ENCODE assay signal across 8 mouse cellular contexts in genomic region chr19:6909021-6909420, GRCm38 (mm10). TPM values are rescaled to one million over a fixed set of nuclear protein-coding genes. Genes with fewer than 3 reads are reported as not detected.
DNase-seq lines count a peak whose midpoint lies in the region; ATAC-seq and TF ChIP-seq lines count a peak whose summit lies in the region.

No protein-coding gene starts in this region.

- peaks cover 25% of the 10 kb centered on the region for H3K79me2 ChIP-seq in myocyte (ENCODE audit: control insufficient read depth, insufficient read depth)

- H3K36me3 ChIP-seq in intestine, embryonic 14.5 days (ENCODE audit: control insufficient read depth, insufficient read depth, low read length): peaks cover 52% of the 10 kb centered on the region
- H3K36me3 ChIP-seq in myocyte (ENCODE audit: control insufficient read depth, insufficient read depth): peaks cover 11% of the 10 kb centered on the region

- WGBS in intestine, embryonic 14.5 days: 8% methylated on average over 11 of the region's 11 CpGs

- H3K4me3 ChIP-seq in layer of hippocampus, adult 2 months: peak overlapping the region; percentile 71
- peak overlapping the region; percentile 56 for H3K4me3 ChIP-seq in cortical plate, adult 2 months (ENCODE audit: insufficient read depth, low read length)
- peak overlapping the region; percentile 74 for H3K4me3 ChIP-seq in intestine, embryonic 14.5 days (ENCODE audit: low read depth, low read length)
- peak overlapping the region; percentile 85 for H3K4me3 ChIP-seq in myocyte

- H3K9ac ChIP-seq in intestine, embryonic 14.5 days (ENCODE audit: low read length): peak overlapping the region; percentile 74

- H3K27ac ChIP-seq in layer of hippocampus, adult 2 months: peak overlapping the region; percentile 99
- peak overlapping the region; percentile 55 for H3K27ac ChIP-seq in cortical plate, adult 2 months (ENCODE audit: insufficient read depth, low read length)
- H3K27ac ChIP-seq in intestine, embryonic 14.5 days (ENCODE audit: low read depth): peak overlapping the region; percentile 99

- no peak for ATAC-seq in intestine, embryonic 14.5 days (replicated peaks; ENCODE audit: low FRiP score, low TSS enrichment, low read depth)

- H3K9me3 ChIP-seq in intestine, embryonic 14.5 days (ENCODE audit: control insufficient read depth, low read length): no peaks in the 10 kb centered on the region

- H3K27me3 ChIP-seq in intestine, embryonic 14.5 days (replicated peaks; ENCODE audit: control insufficient read depth, insufficient read depth, low read length): no peaks in the 10 kb centered on the region
- no peaks in the 10 kb centered on the region for H3K27me3 ChIP-seq in myocyte (ENCODE audit: control insufficient read depth, insufficient read depth, insufficient read length)

- no peak for TF ChIP-seq CTCF in layer of hippocampus, adult 2 months (conservative IDR thresholded peaks at IDR 0.05)
- TF ChIP-seq CTCF in cortical plate, adult 2 months (IDR thresholded peaks at IDR 0.05; ENCODE audit: extremely low read depth, insufficient read depth, low read length): no peak

- peak overlapping the region; percentile 78 for H3K4me2 ChIP-seq in intestine, embryonic 14.5 days (ENCODE audit: low read length)
- peak overlapping the region; percentile 81 for H3K4me2 ChIP-seq in myocyte (ENCODE audit: low read depth)

- no peak for TF ChIP-seq POLR2A in cortical plate, adult 2 months (IDR thresholded peaks at IDR 0.05; ENCODE audit: extremely low read depth, insufficient read depth, low read length)
- TF ChIP-seq POLR2A in myocyte (IDR thresholded peaks at IDR 0.05; ENCODE audit: insufficient read length, low read depth): no peak

- DNase-seq in layer of hippocampus, adult 2 months (ENCODE audit: low spot score in 2 of 2): no peak
- DNase-seq in layer of hippocampus, adult 8-10 months (ENCODE audit: low spot score in 2 of 2): no peak
- DNase-seq in intestine, embryonic 14.5 days (ENCODE audit: low spot score): no peak
- no peak for DNase-seq in right cerebral cortex, postnatal 14 days
- no peak for DNase-seq in frontal cortex, postnatal 36 days (ENCODE audit: low spot score in 2 of 2)
- no peak for DNase-seq in spleen, postnatal 4 days (ENCODE audit: low spot score in 2 of 2)

- H3ac ChIP-seq in myocyte (ENCODE audit: control insufficient read depth, insufficient read length): peak overlapping the region; percentile 40

- no peaks in the 10 kb centered on the region; the same call in 1 of the 2 replicates for H3K4me1 ChIP-seq in cortical plate, adult 2 months (ENCODE audit: control insufficient read depth, insufficient read depth, low read length)
- H3K4me1 ChIP-seq in intestine, embryonic 14.5 days (replicated peaks; ENCODE audit: control insufficient read depth, insufficient read depth, low read length): peaks cover 18% of the 10 kb centered on the region

TF ChIP-seq in myocyte, 11 proteins besides CTCF, POLR2A, EP300 and RAD21:
- TF ChIP-seq POLR2AphosphoS2 (IDR thresholded peaks at IDR 0.05; ENCODE audit: insufficient read length, low read depth): no peak
- TF ChIP-seq MYOD1 (IDR thresholded peaks at IDR 0.05; ENCODE audit: control insufficient read depth in 1 of 3, insufficient read length in 2 of 3, low read depth in 2 of 3): no peak
- no peak for TF ChIP-seq E2F4 (IDR thresholded peaks at IDR 0.05; ENCODE audit: insufficient read depth)
- TF ChIP-seq TCF12 (IDR thresholded peaks at IDR 0.05; ENCODE audit: insufficient read depth, poor library complexity, severe bottlenecking): no peak
- no peak for TF ChIP-seq CEBPB (IDR thresholded peaks at IDR 0.05; ENCODE audit: insufficient read depth, poor library complexity, severe bottlenecking)
- TF ChIP-seq SRF (IDR thresholded peaks at IDR 0.05; ENCODE audit: control insufficient read depth, insufficient read length, low read depth): no peak
- TF ChIP-seq MAX (IDR thresholded peaks at IDR 0.05; ENCODE audit: low read depth): no peak
- TF ChIP-seq MYOG (IDR thresholded peaks at IDR 0.05; ENCODE audit: control insufficient read depth in 1 of 3, insufficient read depth in 1 of 3, insufficient read length in 2 of 3, low read depth in 2 of 3): no peak
- TF ChIP-seq TCF3 (IDR thresholded peaks at IDR 0.05; ENCODE audit: insufficient read length, low read depth): no peak
- no peak for TF ChIP-seq USF1 (IDR thresholded peaks at IDR 0.05; ENCODE audit: low read depth)
- no peak for TF ChIP-seq REST (IDR thresholded peaks at IDR 0.05; ENCODE audit: insufficient read depth, insufficient read length)

RNA-seq across cellular contexts. Expression of gene Trmt112, which starts 0.5 kb away (rescaled TPM):
- 10 to 100 TPM; 48.4 to 49.3 TPM for total RNA-seq in layer of hippocampus, adult 2 months (2021)
- 10 to 100 TPM; 40.3 to 53.0 (median 45.6) TPM for total RNA-seq in layer of hippocampus, adult 8-10 months (2022)
- polyA plus RNA-seq in cortical plate, adult 2 months (2012; rRNA removed): 95.8 and 96.5 TPM in 2 replicates
- polyA plus RNA-seq in intestine, embryonic 14.5 days (2014; fragmentation: Nextera tagmentation; extraction: Ambion mirVana): 136 and 150 TPM in 2 replicates
- polyA plus RNA-seq in myocyte (2012; fragmentation: generic; extraction: Trizol): 281 TPM

RNA-seq across cellular contexts. Expression of gene Prdx5, which starts 0.9 kb away (rescaled TPM):
- total RNA-seq in layer of hippocampus, adult 2 months (2021): 100 to 1,000 TPM; 361 to 395 TPM
- total RNA-seq in layer of hippocampus, adult 8-10 months (2022): 100 to 1,000 TPM; 279 to 406 (median 342) TPM
- 366 and 368 TPM in 2 replicates for polyA plus RNA-seq in cortical plate, adult 2 months (2012; rRNA removed)
- 116 and 139 TPM in 2 replicates for polyA plus RNA-seq in intestine, embryonic 14.5 days (2014; fragmentation: Nextera tagmentation; extraction: Ambion mirVana)
- polyA plus RNA-seq in myocyte (2012; fragmentation: generic; extraction: Trizol): 276 TPM

RNA-seq across cellular contexts. Expression of gene Esrra, which starts 12.6 kb away (rescaled TPM):
- 10 to 100 TPM; 56.9 to 63.4 TPM for total RNA-seq in layer of hippocampus, adult 2 months (2021)
- 10 to 100 TPM; 54.2 to 76.0 (median 64.8) TPM for total RNA-seq in layer of hippocampus, adult 8-10 months (2022)
- polyA plus RNA-seq in cortical plate, adult 2 months (2012; rRNA removed): 59.2 and 62.9 TPM in 2 replicates
- polyA plus RNA-seq in intestine, embryonic 14.5 days (2014; fragmentation: Nextera tagmentation; extraction: Ambion mirVana): 7.5 and 9.9 TPM in 2 replicates
- 52.7 TPM for polyA plus RNA-seq in myocyte (2012; fragmentation: generic; extraction: Trizol)

RNA-seq across cellular contexts. Expression of gene Catsperz, which starts 16.2 kb away (rescaled TPM):
- total RNA-seq in layer of hippocampus, adult 2 months (2021): 10 to 100 TPM; 10.8 to 12.5 TPM
- 10 to 100 TPM; 10.4 to 11.4 (median 11.0) TPM for total RNA-seq in layer of hippocampus, adult 8-10 months (2022)
- 31.9 and 33.9 TPM in 2 replicates for polyA plus RNA-seq in cortical plate, adult 2 months (2012; rRNA removed)
- 0.70 and 1.4 TPM in 2 replicates for polyA plus RNA-seq in intestine, embryonic 14.5 days (2014; fragmentation: Nextera tagmentation; extraction: Ambion mirVana)
- polyA plus RNA-seq in myocyte (2012; fragmentation: generic; extraction: Trizol): 0.28 TPM

RNA-seq across cellular contexts. Expression of gene Kcnk4, which starts 25.3 kb away (rescaled TPM):
- total RNA-seq in layer of hippocampus, adult 2 months (2021): 10 to 100 TPM; 15.3 to 18.2 TPM
- 10 to 100 TPM; 13.4 to 23.1 (median 15.8) TPM for total RNA-seq in layer of hippocampus, adult 8-10 months (2022)
- polyA plus RNA-seq in cortical plate, adult 2 months (2012; rRNA removed): 57.1 and 59.0 TPM in 2 replicates
- 0.22 TPM in 1 of 2 replicates, not detected in the other for polyA plus RNA-seq in intestine, embryonic 14.5 days (2014; fragmentation: Nextera tagmentation; extraction: Ambion mirVana)
- polyA plus RNA-seq in myocyte (2012; fragmentation: generic; extraction: Trizol): 0.12 TPM
